Mouse (Mus musculus) liver, postnatal 0 days (tissue): ENCODE results near the gene Paqr5.

Source experiments
- CTCF ChIP-seq: sonication (generic); IDR thresholded peaks from 2 replicates; pipeline ENCODE4 v1.5.1; 2016; ENCODE audit warnings: antibody characterized with exemption, low read depth
- EP300 ChIP-seq: IDR thresholded peaks from 2 replicates; pipeline ENCODE4 v1.6.1; 2016; ENCODE audit warnings: antibody characterized with exemption, low read depth, mild to moderate bottlenecking

DNA sequence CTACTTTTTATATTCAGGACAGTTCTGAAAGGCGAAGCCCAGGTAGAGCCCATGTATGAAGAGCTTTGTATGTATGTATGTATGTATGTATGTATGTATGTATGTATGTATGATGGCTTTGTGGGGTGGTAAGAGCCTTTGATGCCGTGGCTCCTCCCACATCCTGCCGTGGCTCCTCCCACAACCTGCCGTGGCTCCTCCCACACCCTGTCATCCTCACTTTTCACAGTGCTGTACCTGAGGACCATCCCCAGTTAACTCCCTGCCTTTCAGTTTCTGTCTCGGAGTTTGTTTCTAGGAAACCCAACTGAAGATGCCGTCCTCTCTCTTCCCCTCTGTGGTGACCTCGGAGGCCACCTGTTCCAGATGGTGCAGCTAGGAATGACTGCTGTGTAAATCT lies 40.6 kb downstream of the Paqr5 start:
- TF ChIP-seq CTCF (no peak), EP300 (no peak)
